ENCODE assay signal across 7 mouse cellular contexts in the genomic region with DNA sequence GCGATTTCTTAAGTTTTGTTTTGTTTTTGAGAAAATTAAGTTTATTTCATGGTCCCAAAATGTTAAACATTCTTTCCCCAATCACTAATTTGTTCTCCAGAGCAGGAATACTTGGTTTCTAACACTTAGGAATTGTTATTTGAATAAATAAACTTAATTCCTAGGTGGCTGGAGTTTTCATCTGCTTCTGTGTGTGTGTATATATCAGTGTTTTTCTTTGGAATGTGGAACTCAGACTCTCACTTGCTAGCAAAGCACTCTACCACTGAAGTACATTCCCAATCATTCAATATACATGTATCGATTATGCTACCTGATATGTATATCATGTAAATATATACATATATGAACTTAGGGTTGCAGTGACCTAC. TPM values are rescaled to one million over a fixed set of nuclear protein-coding genes. Genes with fewer than 3 reads are reported as not detected.
DNase-seq lines count a peak whose midpoint lies in the region; ATAC-seq and TF ChIP-seq lines count a peak whose summit lies in the region.

No protein-coding gene starts in this region.

- H3K4me2 ChIP-seq in embryonic facial prominence, embryonic 14.5 days (ENCODE audit: low read depth, low read length), result peak overlapping the region; percentile 59
- H3K4me2 ChIP-seq in intestine, postnatal 0 days (replicated peaks; ENCODE audit: low read depth), result peak overlapping the region; percentile 63
- H3K4me2 ChIP-seq in neural tube, embryonic 14.5 days (ENCODE audit: low read depth, low read length), result peak overlapping the region; percentile 57; the same call in 1 of the 2 replicates

- intact Hi-C loops in left cerebral cortex, adult 2 months (cut with DNase I), result loop anchor here (1.0 to 5.0 kb wide), 2 partner anchors 69 to 128 kb away; a partner anchor contains a TSS

- peaks cover 17% of the 10 kb centered on the region for H3K4me1 ChIP-seq in embryonic facial prominence, embryonic 14.5 days (ENCODE audit: control insufficient read depth, insufficient read depth, low read length)
- no peaks in the 10 kb centered on the region for H3K4me1 ChIP-seq in intestine, postnatal 0 days (replicated peaks; ENCODE audit: control insufficient read depth, insufficient read depth, low read length)
- 0 out of 2 replicates have a peak, but pooled peaks cover 3% of the 10 kb centered on the region for H3K4me1 ChIP-seq in neural tube, embryonic 14.5 days (ENCODE audit: control insufficient read depth, insufficient read depth, low read length)

- H3K27me3 ChIP-seq in embryonic facial prominence, embryonic 14.5 days (replicated peaks; ENCODE audit: control insufficient read depth, insufficient read depth, low read length), result no peaks in the 10 kb centered on the region
- no peaks in the 10 kb centered on the region for H3K27me3 ChIP-seq in intestine, postnatal 0 days (replicated peaks; ENCODE audit: control insufficient read depth, insufficient read depth, low read length)
- H3K27me3 ChIP-seq in neural tube, embryonic 14.5 days (ENCODE audit: control insufficient read depth, insufficient read depth, low read length), result no peaks in the 10 kb centered on the region

- no peak for ATAC-seq in embryonic facial prominence, embryonic 14.5 days (ENCODE audit: low read depth)
- no peak for ATAC-seq in intestine, postnatal 0 days
- no peak for ATAC-seq in neural tube, embryonic 14.5 days (ENCODE audit: low read depth)

- H3K27ac ChIP-seq in left cerebral cortex, adult 2 months, result peak overlapping the region; percentile 97
- H3K27ac ChIP-seq in embryonic facial prominence, embryonic 14.5 days (replicated peaks; ENCODE audit: low read depth, low read length), result peak overlapping the region; percentile 99
- peak overlapping the region; percentile 99 for H3K27ac ChIP-seq in intestine, postnatal 0 days (ENCODE audit: low read depth, low read length)
- H3K27ac ChIP-seq in neural tube, embryonic 14.5 days (ENCODE audit: low read depth, low read length), result no peak overlapping the region

- peak overlapping the region; percentile 94; the same call in 1 of the 2 replicates for H3K9ac ChIP-seq in embryonic facial prominence, embryonic 14.5 days (ENCODE audit: low read depth, low read length)
- no peak overlapping the region for H3K9ac ChIP-seq in intestine, postnatal 0 days (ENCODE audit: low read depth, low read length)
- H3K9ac ChIP-seq in neural tube, embryonic 14.5 days (replicated peaks; ENCODE audit: low read depth, low read length), result no peak overlapping the region; the same call in 1 of the 2 replicates

- no peak for TF ChIP-seq CTCF in left cerebral cortex, adult 2 months (IDR thresholded peaks at IDR 0.05)
- TF ChIP-seq CTCF in intestine, postnatal 0 days (IDR thresholded peaks at IDR 0.05; ENCODE audit: low read depth), result no peak

- H3K9me3 ChIP-seq in embryonic facial prominence, embryonic 14.5 days (ENCODE audit: control insufficient read depth, low read length), result no peaks in the 10 kb centered on the region
- H3K9me3 ChIP-seq in intestine, postnatal 0 days (ENCODE audit: control insufficient read depth), result no peaks in the 10 kb centered on the region
- H3K9me3 ChIP-seq in neural tube, embryonic 14.5 days (ENCODE audit: control insufficient read depth, low read length), result no peaks in the 10 kb centered on the region

- H3K36me3 ChIP-seq in embryonic facial prominence, embryonic 14.5 days (ENCODE audit: control insufficient read depth, insufficient read depth, low read length), result 0 out of 2 replicates have a peak, but pooled peaks cover 15% of the 10 kb centered on the region
- H3K36me3 ChIP-seq in intestine, postnatal 0 days (ENCODE audit: control insufficient read depth, insufficient read depth), result no peaks in the 10 kb centered on the region; the same call in 1 of the 2 replicates
- no peaks in the 10 kb centered on the region for H3K36me3 ChIP-seq in neural tube, embryonic 14.5 days (ENCODE audit: control insufficient read depth, insufficient read depth, low read length)

- WGBS in embryonic facial prominence, embryonic 14.5 days, result 40% methylated on average over 2 of the region's 2 CpGs
- 45% methylated on average over 2 of the region's 2 CpGs for WGBS in intestine, postnatal 0 days
- 43% methylated on average over 2 of the region's 2 CpGs for WGBS in neural tube, embryonic 14.5 days

- peak overlapping the region; percentile 91 for H3K4me3 ChIP-seq in left cerebral cortex, adult 2 months
- peak overlapping the region; percentile 69 for H3K4me3 ChIP-seq in embryonic facial prominence, embryonic 14.5 days (ENCODE audit: low read depth, low read length)
- peak overlapping the region; percentile 74 for H3K4me3 ChIP-seq in intestine, postnatal 0 days (ENCODE audit: low read depth, low read length)
- H3K4me3 ChIP-seq in neural tube, embryonic 14.5 days (ENCODE audit: low read depth, low read length), result peak overlapping the region; percentile 70

- no peak for DNase-seq in left cerebral cortex, adult 2 months (ENCODE audit: extremely low spot score in 1 of 2, low spot score in 2 of 2)
- no peak for DNase-seq in left cerebral cortex, adult 11 months (ENCODE audit: low spot score)
- DNase-seq in embryonic facial prominence, embryonic 14.5 days (ENCODE audit: low spot score), result no peak
- DNase-seq in thymus, postnatal 0 days (ENCODE audit: low spot score), result no peak
- DNase-seq in cerebellum, postnatal 36 days, result no peak

RNA-seq across cellular contexts. Expression of a gene that starts 0.7 kb away (rescaled TPM):
- 10 to 100 TPM in 1 of 2 experiments, 1 to 10 TPM in 1; 8.9 to 11.7 TPM for total RNA-seq in left cerebral cortex, adult 2 months (2021)
- polyA plus RNA-seq in embryonic facial prominence, embryonic 14.5 days (2014; fragmentation: Nextera tagmentation; extraction: Ambion mirVana), result 17.0 and 18.7 TPM in 2 replicates
- polyA plus RNA-seq in intestine, postnatal 0 days (2015; fragmentation: Nextera tagmentation; extraction: Ambion mirVana), result 6.0 and 6.8 TPM in 2 replicates
- 17.1 and 18.1 TPM in 2 replicates for polyA plus RNA-seq in neural tube, embryonic 14.5 days (2014; fragmentation: Nextera tagmentation; extraction: Ambion mirVana)
- 15.7 and 17.2 TPM in 2 replicates for polyA plus RNA-seq in thymus, postnatal 0 days (2015; fragmentation: Nextera tagmentation; extraction: Ambion mirVana)

RNA-seq across cellular contexts. Expression of a gene that starts 50.4 kb away (rescaled TPM):
- under 1 TPM; 0.14 to 0.23 TPM for total RNA-seq in left cerebral cortex, adult 2 months (2021)
- polyA plus RNA-seq in embryonic facial prominence, embryonic 14.5 days (2014; fragmentation: Nextera tagmentation; extraction: Ambion mirVana), result 5.7 and 6.6 TPM in 2 replicates
- polyA plus RNA-seq in intestine, postnatal 0 days (2015; fragmentation: Nextera tagmentation; extraction: Ambion mirVana), result 0.50 and 0.58 TPM in 2 replicates
- 0.35 and 0.99 TPM in 2 replicates for polyA plus RNA-seq in neural tube, embryonic 14.5 days (2014; fragmentation: Nextera tagmentation; extraction: Ambion mirVana)
- 4.6 and 5.8 TPM in 2 replicates for polyA plus RNA-seq in thymus, postnatal 0 days (2015; fragmentation: Nextera tagmentation; extraction: Ambion mirVana)
